Mouse (Mus musculus): ENCODE data around the gene Mapk6.
"Not testable (repeated sequence)": the region's sequence is repeated elsewhere in the genome, so short reads cannot be mapped to it uniquely, and the experiment has no call there.

Gene Mapk6

DNA sequence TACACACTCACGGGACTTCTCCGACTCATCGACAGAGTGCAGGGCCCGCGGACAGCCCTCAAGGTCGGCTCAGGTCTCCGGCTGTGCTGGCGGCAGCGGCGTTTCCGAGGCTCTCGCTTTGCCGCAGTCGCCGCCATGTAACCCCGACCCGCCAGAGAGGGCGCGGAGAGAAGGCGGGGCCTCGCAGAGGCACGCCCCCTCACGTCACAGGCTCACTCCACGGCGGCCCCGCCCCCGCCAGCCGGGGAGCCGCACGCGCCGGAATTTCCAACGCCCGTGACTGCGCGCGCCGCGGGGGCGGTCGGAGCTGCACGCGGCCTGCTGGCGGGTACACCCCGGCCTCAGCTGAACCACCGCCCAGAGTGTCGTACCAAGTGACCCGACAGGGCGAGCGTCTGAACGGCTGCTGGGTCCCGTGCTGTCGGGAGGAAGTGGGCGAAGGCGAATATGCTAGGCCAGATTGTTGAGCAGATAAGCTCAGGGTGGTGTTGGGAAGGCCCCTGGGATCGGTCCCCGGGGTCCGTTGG lies at the start of gene Mapk6:
Mapk6 (minus strand) TSS at position 154 of the 527 bp plus-strand sequence.
- DNase-seq (ENCODE audit: low read depth): peak; percentile 84

DNA sequence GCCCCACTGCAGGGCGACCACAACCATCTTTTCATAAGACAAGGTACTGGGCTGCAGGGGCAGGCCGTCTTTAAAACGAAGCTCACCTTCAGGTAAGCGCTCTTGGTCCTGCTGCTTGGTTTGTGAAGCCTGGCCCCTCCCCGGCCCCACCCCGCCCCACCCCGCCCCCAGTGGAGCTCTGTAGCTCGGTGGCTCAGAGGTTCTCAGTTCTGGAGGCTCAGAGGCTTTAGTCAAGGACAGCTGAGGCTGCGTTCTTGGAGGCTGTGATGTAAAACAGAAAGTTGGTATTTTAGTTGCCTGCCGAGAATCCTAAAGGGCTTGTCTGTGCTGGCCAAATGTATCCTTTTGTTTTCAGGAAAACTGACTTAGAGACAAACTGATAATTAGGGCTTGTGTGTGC lies 45.9 kb upstream of the Mapk6 start:
- DNase-seq (ENCODE audit: low read depth): no peak

DNA sequence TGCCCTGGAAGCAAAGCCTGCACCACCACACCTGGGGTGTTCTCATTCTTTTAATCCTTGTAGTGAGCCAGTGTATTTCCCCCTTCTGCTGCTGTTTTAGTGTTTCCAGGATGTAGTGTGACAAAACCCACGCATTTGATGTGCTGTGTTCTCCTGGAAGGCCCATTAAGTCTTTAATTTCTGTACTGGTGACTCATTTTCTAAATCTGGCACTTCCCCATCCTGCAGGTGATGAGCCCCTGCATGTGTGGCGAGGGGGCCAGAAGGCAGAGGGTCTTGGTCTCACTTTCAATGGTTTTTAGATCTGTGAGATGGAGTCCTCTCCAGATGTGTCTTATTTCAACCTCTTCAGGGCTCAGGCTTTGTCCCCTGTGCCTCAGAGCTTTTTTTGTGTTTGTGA lies 44.2 kb upstream of the Mapk6 start:
- no peak for DNase-seq (ENCODE audit: low read depth)

DNA sequence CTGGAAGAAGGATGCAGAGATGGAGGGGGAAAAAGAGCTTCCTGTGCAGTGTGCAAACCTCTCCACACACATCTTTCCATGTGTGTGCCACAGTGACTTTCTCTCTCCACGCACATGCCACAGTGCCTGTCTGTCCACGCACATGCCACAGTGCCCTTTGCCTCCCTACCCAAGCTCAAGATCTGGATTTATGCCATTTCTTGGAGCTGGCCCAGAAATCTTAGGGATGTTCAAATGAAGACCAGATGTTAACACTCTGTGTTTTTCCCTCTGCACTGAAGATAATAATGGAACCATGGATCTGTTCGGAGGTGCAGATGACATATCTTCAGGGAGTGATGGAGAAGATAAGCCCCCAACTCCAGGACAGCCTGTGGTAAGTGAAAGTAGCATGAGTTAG lies 38.2 kb upstream of the Mapk6 start:
- DNase-seq (ENCODE audit: low read depth): no peak

DNA sequence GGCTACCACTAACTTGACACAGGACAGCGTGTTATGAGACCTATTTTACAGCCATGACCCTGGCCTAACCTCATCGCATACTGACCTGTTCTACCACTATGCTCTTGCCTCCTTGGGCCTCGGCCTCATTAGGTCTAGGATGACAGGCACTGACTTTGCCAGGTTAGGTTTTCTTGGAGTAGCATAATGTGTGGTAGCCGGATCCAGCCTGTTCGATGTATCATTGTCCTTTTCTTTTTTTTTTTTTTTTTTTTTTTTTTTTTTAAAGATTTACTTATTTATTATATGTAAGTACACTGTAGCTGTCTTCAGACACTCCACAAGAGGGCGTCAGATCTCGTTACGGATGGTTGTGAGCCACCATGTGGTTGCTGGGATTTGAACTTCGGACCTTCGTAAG lies 36.8 kb upstream of the Mapk6 start:
- DNase-seq (ENCODE audit: low read depth): not testable (repeated sequence)

GRCm38 (mm10) chr9:75444981-75445380 lies 35.2 kb upstream of the Mapk6 start:
- no peak for DNase-seq (ENCODE audit: low read depth)

GRCm38 (mm10) chr9:75441691-75442131 lies 31.9 kb upstream of the Mapk6 start:
- no peak for DNase-seq (ENCODE audit: low read depth)

- peak; percentile 80 for DNase-seq (ENCODE audit: low read depth)
These were observed 31.2 kb upstream of the Mapk6 start, which contains the start of gene Leo1 for GRCm38 (mm10) chr9:75440796-75441666. TSS of gene Leo1 (plus strand) at chr9:75441524.

- no peak for DNase-seq (ENCODE audit: low read depth)
These were observed 28.0 kb upstream of the Mapk6 start for GRCm38 (mm10) chr9:75437653-75438385.

GRCm38 (mm10) chr9:75435918-75436317 lies 26.1 kb upstream of the Mapk6 start:
- peak; percentile 72 for DNase-seq (ENCODE audit: low read depth)

GRCm38 (mm10) chr9:75435291-75435690 lies 25.5 kb upstream of the Mapk6 start:
- no peak for DNase-seq (ENCODE audit: low read depth)

GRCm38 (mm10) chr9:75434872-75435271 lies 25.1 kb upstream of the Mapk6 start:
- no peak for DNase-seq (ENCODE audit: low read depth)

- peak; percentile 69 for DNase-seq (ENCODE audit: low read depth)
These were observed 24.5 kb upstream of the Mapk6 start for GRCm38 (mm10) chr9:75434172-75434793.

DNA sequence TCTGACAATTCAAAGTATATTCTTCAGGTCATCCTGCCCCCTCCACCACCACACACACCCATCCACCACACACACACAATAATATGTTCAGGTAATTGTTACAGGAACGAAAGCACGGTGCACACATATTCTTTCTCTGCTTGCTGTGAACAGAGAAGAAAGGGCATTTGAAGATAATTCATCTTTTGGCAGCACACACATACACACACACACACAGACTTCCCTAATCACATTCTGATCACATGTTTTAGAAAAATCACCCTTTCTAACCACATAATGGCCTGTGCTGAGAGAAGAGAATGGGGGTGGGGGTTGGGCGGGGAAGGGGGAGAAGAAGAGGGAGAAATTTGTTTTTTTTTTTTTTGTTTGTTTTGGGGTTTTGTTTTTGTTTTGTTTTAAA lies 22.9 kb upstream of the Mapk6 start:
- no peak for DNase-seq (ENCODE audit: low read depth)

DNA sequence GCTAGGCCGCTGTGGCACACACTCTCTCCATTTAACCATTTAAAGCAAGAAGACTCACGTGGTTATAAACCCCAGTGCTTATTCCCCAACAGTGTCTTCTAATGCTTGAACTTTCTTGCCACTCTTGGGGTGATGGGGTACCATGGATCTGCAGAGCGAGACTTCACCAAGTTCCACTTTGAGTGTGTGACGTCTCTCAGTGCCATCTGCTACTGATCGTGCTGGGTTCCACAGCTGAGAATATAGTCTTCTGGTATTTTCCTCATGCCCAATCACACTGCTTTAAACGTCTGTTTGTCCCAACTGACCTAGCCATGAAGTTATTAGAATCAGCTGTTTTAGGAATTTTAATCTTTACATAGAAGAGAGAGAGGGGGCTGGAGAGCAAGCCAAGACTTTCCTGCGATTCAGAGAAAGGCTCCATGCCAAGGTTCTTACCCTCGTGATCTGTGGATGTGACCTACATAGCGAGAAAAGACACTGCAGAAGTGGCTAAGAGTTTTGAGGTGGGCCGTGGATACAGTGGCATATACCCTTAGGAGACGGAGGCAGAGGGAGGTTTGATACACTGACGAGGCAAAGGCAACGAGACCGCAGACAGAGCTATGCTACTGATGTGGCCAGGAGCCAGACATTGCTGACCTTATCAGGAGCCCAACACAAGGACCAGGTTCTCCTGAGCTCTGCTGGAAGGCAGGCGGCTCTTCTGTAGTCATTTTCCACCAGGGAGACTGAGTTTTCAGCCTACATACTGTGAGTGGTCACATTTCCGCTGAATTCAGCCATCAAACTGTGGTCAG lies 21.2 kb upstream of the Mapk6 start:
- no peak for DNase-seq (ENCODE audit: low read depth)

GRCm38 (mm10) chr9:75429657-75430056 lies 19.9 kb upstream of the Mapk6 start:
- DNase-seq (ENCODE audit: low read depth): no peak

GRCm38 (mm10) chr9:75429040-75429439 lies 19.2 kb upstream of the Mapk6 start:
- no peak for DNase-seq (ENCODE audit: low read depth)

- DNase-seq (ENCODE audit: low read depth): no peak
These were observed 18.4 kb upstream of the Mapk6 start for GRCm38 (mm10) chr9:75428274-75428600.

DNA sequence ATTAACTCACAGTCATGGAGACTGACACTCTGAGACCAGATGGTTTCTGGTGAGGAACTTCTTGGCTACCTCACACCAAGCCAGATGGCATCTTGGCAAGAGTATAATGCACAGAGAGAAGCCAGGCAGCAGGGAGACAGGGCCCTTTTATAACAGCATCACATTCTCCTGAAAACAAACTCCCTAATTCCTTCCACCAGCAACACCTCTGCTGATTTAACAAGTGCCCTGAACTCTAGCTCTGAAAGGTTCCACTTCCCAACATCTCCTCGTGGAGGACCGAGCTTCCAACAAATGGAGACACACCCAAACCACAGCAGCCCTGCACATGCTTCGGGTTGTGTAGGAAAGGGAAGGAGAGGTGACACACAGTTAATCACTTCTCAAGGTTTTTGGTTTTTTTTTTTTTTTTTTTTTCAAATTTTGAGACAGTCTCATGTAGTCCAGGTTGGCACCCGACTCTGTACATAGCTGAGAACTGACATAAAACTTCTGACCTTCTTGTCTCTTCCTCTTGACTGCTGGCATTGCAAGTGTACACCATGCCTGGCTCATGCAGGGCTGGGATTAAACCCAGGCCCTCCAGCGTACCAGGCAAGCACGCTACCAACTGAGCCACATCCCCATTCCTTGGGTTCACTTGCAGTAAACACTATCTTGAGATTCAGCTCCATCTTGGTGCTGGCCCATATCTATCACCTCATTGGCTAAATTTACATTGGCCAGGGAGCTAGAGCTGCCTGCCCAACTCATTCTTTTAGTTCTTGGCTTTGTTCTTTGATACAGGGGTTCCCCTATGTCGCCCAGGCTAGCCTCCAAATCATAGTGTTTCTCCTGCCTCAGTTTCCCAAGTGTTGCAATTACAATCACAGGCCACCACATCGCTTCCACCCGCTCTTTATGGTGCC lies 17.8 kb upstream of the Mapk6 start:
- DNase-seq (ENCODE audit: low read depth): no peak

DNA sequence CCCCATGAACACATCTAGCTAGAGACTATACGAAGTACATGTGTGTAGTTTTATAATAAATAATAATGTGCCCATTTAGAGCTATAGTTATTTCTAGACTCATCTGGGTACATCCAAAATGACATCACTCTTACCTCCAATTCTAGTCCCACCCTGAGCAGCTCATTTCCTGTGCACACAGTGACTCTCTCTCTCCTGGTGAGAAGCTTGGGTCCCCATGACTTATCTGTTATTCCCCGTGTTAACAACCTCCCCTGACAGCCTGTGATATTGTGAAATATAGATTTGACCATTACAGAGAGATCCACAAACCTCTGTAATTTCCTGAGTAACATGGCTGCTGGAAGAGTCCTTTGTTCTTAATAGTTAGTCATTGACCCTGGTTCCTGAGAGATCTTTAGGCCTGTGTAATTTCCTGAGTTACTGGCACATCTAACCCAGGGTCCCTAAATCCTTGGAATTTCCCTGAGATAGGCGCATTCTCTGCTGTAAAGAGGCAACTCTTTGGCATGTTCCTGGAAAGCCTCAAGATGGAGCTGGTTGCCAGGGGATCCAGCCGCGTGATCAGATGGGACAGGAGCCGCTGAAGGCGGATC lies 16.1 kb upstream of the Mapk6 start:
- no peak for DNase-seq (ENCODE audit: low read depth)

All from fibroblast of lung, adult 2 months (primary cell).